Mouse (Mus musculus) heart, adult 2 months (tissue): ENCODE measurements at regions not wholly inside any gene's neighbourhood (a gene's known extent, or its start where the extent isn't known, plus 50 kb on each side); places are given as distances from the start of the nearest gene placed in this dataset.

Source experiments
- CTCF ChIP-seq: fragments of 200-600 bp; IDR thresholded peaks from 2 replicates; pipeline ENCODE4 v1.8.1; 2022; ENCODE audit warnings: antibody characterized with exemption, mild to moderate bottlenecking, moderate library complexity
- EP300 ChIP-seq: fragments of 200-500 bp; IDR thresholded peaks from 2 replicates; pipeline ENCODE4 v1.6.1; 2011; ENCODE audit warnings: low read depth, low read length, control low read depth; ENCODE audit not compliant: insufficient read depth
- POLR2A ChIP-seq: fragments of 200-500 bp; IDR thresholded peaks from 2 replicates; pipeline ENCODE4 v1.6.1; 2011; ENCODE audit warnings: mild to moderate bottlenecking, low read depth, low read length, control low read depth; ENCODE audit not compliant: insufficient read depth

DNA sequence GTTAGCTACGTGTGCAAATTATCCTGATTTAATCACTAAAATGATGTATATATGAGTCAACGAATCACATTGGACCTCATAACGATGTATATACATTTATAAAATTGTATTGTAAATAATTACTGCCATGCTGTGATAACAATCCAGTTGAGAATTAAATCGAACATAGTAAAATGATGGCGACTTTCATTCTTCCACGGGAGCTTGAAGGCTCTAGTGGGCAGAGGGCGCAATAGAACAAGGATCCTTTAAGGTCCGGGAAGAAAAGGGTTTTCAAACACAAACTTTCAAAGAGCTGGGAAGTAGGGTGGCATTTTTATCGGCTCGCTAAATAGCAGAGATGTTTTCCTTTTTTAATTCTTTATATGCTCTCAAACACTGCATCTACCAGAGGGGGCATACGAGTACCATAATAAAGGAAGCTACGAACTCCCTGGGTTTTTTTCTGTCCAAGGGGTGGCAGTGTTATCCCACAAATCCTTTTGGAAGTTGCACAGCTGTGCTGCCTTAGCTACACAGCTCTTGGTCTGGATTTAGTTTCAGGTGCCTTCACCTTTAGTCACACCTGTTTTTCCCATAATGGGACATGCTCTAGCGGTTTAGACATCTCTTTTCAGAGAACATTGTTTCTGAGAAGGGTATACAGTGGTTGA is 64.9 kb upstream of the Mroh9 start:
- TF ChIP-seq CTCF (peak; percentile 90), EP300 (no peak), POLR2A (no peak)
